8 mouse cellular contexts compared by ENCODE assay signal in genomic region chrX:99042451-99042951, GRCm38 (mm10). TPM values are rescaled to one million over a fixed set of nuclear protein-coding genes. Genes with fewer than 3 reads are reported as not detected.
DNase-seq lines count a peak whose midpoint lies in the region; ATAC-seq lines count a peak whose summit lies in the region.

No protein-coding gene starts in this region.

- ATAC-seq in intestine, embryonic 16.5 days: peak; percentile 97

- H3K9ac ChIP-seq in intestine, embryonic 16.5 days (ENCODE audit: low read depth, low read length): peak overlapping the region; percentile 68

- intact Hi-C loops in left cerebral cortex, postnatal 25 days (cut with DNase I): no loop called here

- no peaks in the 10 kb centered on the region for H3K36me3 ChIP-seq in intestine, embryonic 16.5 days (ENCODE audit: control insufficient read depth, insufficient read depth, low read length)

- H3K4me1 ChIP-seq in intestine, embryonic 16.5 days (ENCODE audit: control insufficient read depth, insufficient read depth, low read length): peaks cover 3% of the 10 kb centered on the region

- peak overlapping the region; percentile 80 for H3K4me2 ChIP-seq in intestine, embryonic 16.5 days (ENCODE audit: low read depth, low read length)

- peak; percentile 93 for DNase-seq in adrenal gland, adult 2 months
- peak; percentile 89 for DNase-seq in embryo, embryonic 11 days
- DNase-seq in gonadal fat pad, adult 2 months (ENCODE audit: low read depth): peak; percentile 6
- peak; percentile 63 to 76 for DNase-seq in left cerebral cortex, postnatal 25 days (ENCODE audit: low spot score in 2 of 2)
- peak; percentile 86 for DNase-seq in mesoderm, embryonic 11.5 days (ENCODE audit: low read depth, low spot score)
- peak; percentile 44 for DNase-seq in right cerebral cortex, postnatal 4 days
- peak; percentile 91 for DNase-seq in yolk sac, embryonic 10.5 days (ENCODE audit: low spot score)

- 17% methylated on average over 31 of the region's 31 CpGs for WGBS in intestine, embryonic 16.5 days

- H3K9me3 ChIP-seq in intestine, embryonic 16.5 days (ENCODE audit: control insufficient read depth, low read length): no peaks in the 10 kb centered on the region

- H3K27ac ChIP-seq in intestine, embryonic 16.5 days (ENCODE audit: low read length): peak overlapping the region; percentile 45

- peaks cover 18% of the 10 kb centered on the region for H3K27me3 ChIP-seq in intestine, embryonic 16.5 days (replicated peaks; ENCODE audit: control insufficient read depth, insufficient read depth, low read length)

- H3K4me3 ChIP-seq in intestine, embryonic 16.5 days (ENCODE audit: low read length): peak overlapping the region; percentile 53

RNA-seq across cellular contexts. Expression of gene Stard8, which starts 39.5 kb away (rescaled TPM):
- total RNA-seq in adrenal gland, adult 2 months (2021): 10 to 100 TPM; 35.7 to 42.7 TPM
- polyA plus RNA-seq in adrenal gland, adult 2 months (2012; rRNA removed): 74.1 and 74.4 TPM in 2 replicates
- 23.4 and 26.8 TPM in 2 replicates for polyA plus RNA-seq in gonadal fat pad, adult 2 months (2012; rRNA removed)
- 7.5 and 8.8 TPM in 2 replicates for polyA plus RNA-seq in intestine, embryonic 16.5 days (2015; fragmentation: Nextera tagmentation; extraction: Ambion mirVana)
- total RNA-seq in left cerebral cortex, postnatal 25 days (2021): 10 to 100 TPM; 45.7 to 50.6 TPM

Comparison
In these comparisons a context has a peak if more than half of its experiments do, and no peak if none do; other contexts are left out.
1. Peak in every context shown above with its lines: DNase-seq, ATAC-seq, H3K4me3 ChIP-seq and H3K27ac ChIP-seq.
2. DNase-seq: peak in every context shown above with its lines; median percentile 93 in adrenal gland, adult 2 months; 91 in yolk sac, embryonic 10.5 days; 89 in embryo, embryonic 11 days; 86 in mesoderm, embryonic 11.5 days; 70 in left cerebral cortex, postnatal 25 days; 44 in right cerebral cortex, postnatal 4 days; 6 in gonadal fat pad, adult 2 months.